Mouse (Mus musculus): ENCODE measurements at regions not wholly inside any gene's neighbourhood (a gene's known extent, or its start where the extent isn't known, plus 50 kb on each side); places are given as distances from the start of the nearest gene placed in this dataset.

GRCm38 (mm10) chr1:78032336-78032735, 164.6 kb downstream of the Pax3 start:
- no peak for TF ChIP-seq CTCF (IDR thresholded peaks at IDR 0.05; ENCODE audit: low read depth, low read length)
- TF ChIP-seq POLR2A (IDR thresholded peaks at IDR 0.05; ENCODE audit: borderline replicate concordance, low read depth, low read length) = no peak

Data from bone marrow macrophage, adult 2 months (primary cell).